Mouse (Mus musculus): ENCODE data around the gene Cabp1.
A peak's percentile ranks its signal among the peaks of the same experiment; 100 is the strongest.

Cabp1 gene

GRCm38 (mm10) chr5:115208601-115209000, 14.4 kb upstream of the Cabp1 start:
- no peak for DNase-seq

GRCm38 (mm10) chr5:115207892-115208291, 13.7 kb upstream of the Cabp1 start:
- DNase-seq, result no peak

GRCm38 (mm10) chr5:115207244-115207643, 13.1 kb upstream of the Cabp1 start:
- no peak for DNase-seq

GRCm38 (mm10) chr5:115204562-115205311, 10.6 kb upstream of the Cabp1 start:
- no peak for DNase-seq

GRCm38 (mm10) chr5:115203735-115204561, 9.8 kb upstream of the Cabp1 start:
- DNase-seq, result no peak

GRCm38 (mm10) chr5:115194626-115195221, 543 bp upstream of the Cabp1 start:
- no peak for DNase-seq

- DNase-seq, result peak; percentile 41
These were observed 955 bp downstream of the Cabp1 start for GRCm38 (mm10) chr5:115193226-115193625.

GRCm38 (mm10) chr5:115192828-115193195, 1.4 kb downstream of the Cabp1 start:
- no peak for DNase-seq

GRCm38 (mm10) chr5:115191880-115192827, 2.0 kb downstream of the Cabp1 start:
- DNase-seq, result no peak

GRCm38 (mm10) chr5:115190081-115190480, 4.1 kb downstream of the Cabp1 start:
- DNase-seq, result no peak

- peak; percentile 47 for DNase-seq
These were observed 5.4 kb downstream of the Cabp1 start for GRCm38 (mm10) chr5:115188824-115189223.

- peak; percentile 93 for DNase-seq
These were observed 6.7 kb downstream of the Cabp1 start for GRCm38 (mm10) chr5:115187188-115188131.

- DNase-seq, result no peak
These were observed 7.7 kb downstream of the Cabp1 start for GRCm38 (mm10) chr5:115186371-115187073.

- peak; percentile 31 for DNase-seq
These were observed 9.5 kb downstream of the Cabp1 start for GRCm38 (mm10) chr5:115184726-115185125.

GRCm38 (mm10) chr5:115183482-115183881, 10.7 kb downstream of the Cabp1 start:
- no peak for DNase-seq

- no peak for DNase-seq
These were observed 11.3 kb downstream of the Cabp1 start for GRCm38 (mm10) chr5:115182925-115183324.

- DNase-seq, result no peak
These were observed 12.8 kb downstream of the Cabp1 start for GRCm38 (mm10) chr5:115181248-115181940.

GRCm38 (mm10) chr5:115179596-115179995, 14.6 kb downstream of the Cabp1 start:
- DNase-seq, result no peak

- no peak for DNase-seq
These were observed 16.3 kb downstream of the Cabp1 start for GRCm38 (mm10) chr5:115177866-115178265.

GRCm38 (mm10) chr5:115174554-115174953, 19.6 kb downstream of the Cabp1 start:
- no peak for DNase-seq

Data from liver (tissue).